Mouse (Mus musculus) hindbrain, embryonic 12.5 days (tissue): ENCODE measurements at regions not wholly inside any gene's neighbourhood (a gene's known extent, or its start where the extent isn't known, plus 50 kb on each side); places are given as distances from the start of the nearest gene placed in this dataset.

Experiments
- ATAC-seq: fragments of 200-750 bp; cut with Nextera tagmentation; 2 replicates; pipeline ENCODE4 v1.8.0; 2017; ENCODE audit warnings: moderate TSS enrichment; ENCODE audit not compliant: low FRiP score
- H3K27ac ChIP-seq: fragments of 300-500 bp; sonication (generic); 2 replicates; pipeline ENCODE4 v1.5.1; 2016; ENCODE audit warnings: mild to moderate bottlenecking
- H3K27me3 ChIP-seq: fragments of 300-500 bp; sonication (generic); 2 replicates; pipeline ENCODE4 v1.6.1; 2016; ENCODE audit warnings: mild to moderate bottlenecking
- H3K36me3 ChIP-seq: fragments of 300-500 bp; sonication (generic); 2 replicates; pipeline ENCODE4 v1.6.1; 2016; ENCODE audit warnings: mild to moderate bottlenecking
- H3K4me1 ChIP-seq: fragments of 300-500 bp; sonication (generic); 2 replicates; pipeline ENCODE4 v1.6.1; 2016
- H3K4me2 ChIP-seq: fragments of 300-500 bp; sonication (generic); replicated peaks from 2 replicates; pipeline ENCODE4 v1.6.1; 2016; ENCODE audit warnings: mild to moderate bottlenecking
- H3K4me3 ChIP-seq: fragments of 300-500 bp; sonication (generic); 2 replicates; pipeline ENCODE4 v1.5.1; 2016; ENCODE audit warnings: mild to moderate bottlenecking
- H3K9ac ChIP-seq: fragments of 300-500 bp; sonication (generic); 2 replicates; pipeline ENCODE4 v1.6.1; 2016; ENCODE audit warnings: mild to moderate bottlenecking, moderate library complexity
- H3K9me3 ChIP-seq: fragments of 300-500 bp; sonication (generic); replicated peaks from 2 replicates; pipeline ENCODE4 v1.6.1; 2016; ENCODE audit warnings: mild to moderate bottlenecking
- WGBS: fragments of 180-500 bp; shearing (Covaris S2); methylation state at CpG from one replicate; pipeline ENCODE4 v1.1.7; 2016; 5-methylcytosine and 5-hydroxymethylcytosine counted together

DNA sequence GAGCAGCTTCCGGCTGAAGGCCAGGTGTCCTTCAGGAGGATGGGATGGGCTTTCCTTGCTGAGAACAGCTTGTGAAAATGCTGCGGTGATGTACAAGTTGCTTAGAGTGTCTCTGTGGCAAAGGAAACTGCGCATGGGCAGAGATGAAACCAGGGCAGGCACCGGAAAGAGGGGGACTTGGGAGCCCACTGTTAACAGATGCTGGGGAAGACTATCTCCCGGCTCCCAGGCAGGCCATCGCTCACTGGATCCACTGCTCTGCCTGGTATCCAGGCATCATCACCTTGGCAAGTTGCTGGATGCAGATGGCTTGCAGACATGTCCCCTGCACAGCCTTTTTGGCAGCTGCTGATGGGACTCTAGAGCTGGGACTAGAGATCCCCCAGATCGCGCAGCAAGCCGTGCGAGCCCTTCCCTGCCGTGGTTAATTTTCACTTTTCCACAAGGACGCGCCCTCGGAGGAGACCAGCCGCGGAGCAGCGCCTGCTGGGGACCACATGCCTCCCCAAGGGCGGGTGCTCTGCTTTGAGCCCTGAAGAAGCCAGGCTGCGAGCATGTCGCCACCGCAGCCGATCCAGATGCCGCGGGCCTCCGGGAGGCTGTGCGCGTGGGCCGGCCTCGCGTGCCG, 234.4 kb downstream of the Opa1 start:
- Histone ChIP-seq H3K9ac (peak overlapping the region; percentile 77), H3K27me3 (peaks cover 66% of the 10 kb centered on the region), H3K27ac (peak overlapping the region; percentile 76), H3K36me3 (no peaks in the 10 kb centered on the region), H3K9me3 (no peaks in the 10 kb centered on the region), H3K4me2 (peak overlapping the region; percentile 84), H3K4me1 (peaks cover 26% of the 10 kb centered on the region), H3K4me3 (peak overlapping the region; percentile 53)
- ATAC-seq, result peak; percentile 69
- 5% methylated on average over 31 of the region's 31 CpGs for WGBS

DNA sequence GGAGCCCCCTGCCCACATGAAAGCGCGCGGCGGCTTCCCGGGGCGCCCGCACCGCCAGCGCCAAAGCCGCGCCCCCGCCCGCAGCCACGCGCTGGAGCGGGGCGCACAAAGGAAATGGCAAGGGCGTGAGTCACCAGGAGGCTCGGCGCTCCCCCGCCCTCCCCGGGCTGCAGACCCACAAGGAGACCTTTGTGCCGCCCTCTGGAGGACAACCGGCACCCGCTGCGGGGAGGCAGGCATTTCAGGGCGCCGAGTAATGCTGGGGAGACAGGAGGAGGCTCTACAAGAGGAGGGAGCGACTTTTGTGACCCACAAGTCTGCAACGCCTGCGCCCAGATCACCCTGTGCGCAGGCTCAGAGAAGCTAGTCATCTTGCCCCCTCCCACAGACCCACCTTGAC, 234.9 kb downstream of the Opa1 start:
- peak overlapping the region; percentile 76 for H3K27ac ChIP-seq
- WGBS, result 1% methylated on average over 32 of the region's 32 CpGs

DNA sequence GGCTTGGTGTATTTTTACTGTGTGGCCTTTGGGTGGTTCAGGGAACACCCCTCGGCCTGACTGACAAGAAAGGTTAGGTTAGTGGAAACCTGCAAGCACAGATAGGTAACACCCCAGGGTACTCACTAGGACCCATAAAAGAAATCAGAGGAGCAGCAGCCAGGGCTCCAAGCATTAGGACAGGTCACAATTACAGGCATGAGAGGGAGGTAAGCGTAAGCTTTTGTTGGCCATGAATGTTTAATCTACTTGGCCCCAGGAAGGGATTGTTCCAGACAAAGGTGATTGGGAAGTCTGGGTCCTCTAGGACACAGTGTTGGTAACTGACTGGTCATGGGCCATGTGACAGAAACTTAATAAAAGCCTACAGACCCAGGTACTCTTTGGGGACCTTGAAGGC, 235.5 kb downstream of the Opa1 start:
- Histone ChIP-seq H3K9ac (no peak overlapping the region), H3K4me2 (no peak overlapping the region), H3K4me3 (no peak overlapping the region), H3K27me3 (peaks cover 71% of the 10 kb centered on the region), H3K36me3 (no peaks in the 10 kb centered on the region), H3K9me3 (no peaks in the 10 kb centered on the region), H3K4me1 (peaks cover 26% of the 10 kb centered on the region), H3K27ac (no peak overlapping the region)
- WGBS, result 70% methylated on average over 2 of the region's 2 CpGs
- ATAC-seq, result no peak

More for the DNA sequence above, 234.9 kb downstream of the Opa1 start:
- ATAC-seq, result peak; percentile 82
- no peaks in the 10 kb centered on the region for H3K36me3 ChIP-seq
- peaks cover 70% of the 10 kb centered on the region for H3K27me3 ChIP-seq
- H3K4me1 ChIP-seq, result peaks cover 26% of the 10 kb centered on the region
- H3K4me2 ChIP-seq, result peak overlapping the region; percentile 84
- peak overlapping the region; percentile 77 for H3K9ac ChIP-seq
- H3K4me3 ChIP-seq, result peak overlapping the region; percentile 53
- H3K9me3 ChIP-seq, result no peaks in the 10 kb centered on the region

DNA sequence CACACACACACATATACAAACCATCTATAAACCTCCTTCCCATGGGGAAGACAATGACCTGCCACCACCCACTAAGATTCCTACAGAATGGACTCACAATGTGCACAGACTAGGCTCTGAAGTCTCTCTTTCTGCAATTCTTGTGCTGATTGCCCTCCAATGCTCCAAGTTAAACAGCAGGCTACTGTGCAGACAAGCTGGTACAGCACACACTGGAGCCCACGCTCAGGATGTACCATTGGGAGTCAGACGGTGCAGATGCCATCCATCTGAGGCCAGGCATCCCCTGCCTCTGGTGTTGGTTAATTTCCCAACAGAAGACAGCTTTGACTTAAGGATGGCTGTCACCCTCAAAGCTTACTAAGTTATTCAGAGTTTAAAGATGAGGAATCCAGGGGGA, 236.1 kb downstream of the Opa1 start:
- H3K27ac ChIP-seq, result no peak overlapping the region
- peaks cover 26% of the 10 kb centered on the region for H3K4me1 ChIP-seq
- no peak overlapping the region for H3K4me2 ChIP-seq
- no peaks in the 10 kb centered on the region for H3K9me3 ChIP-seq
- no peak for ATAC-seq
- WGBS, result 66% methylated on average over 2 of the region's 2 CpGs
- H3K9ac ChIP-seq, result no peak overlapping the region
- H3K36me3 ChIP-seq, result no peaks in the 10 kb centered on the region
- H3K4me3 ChIP-seq, result no peak overlapping the region
- peaks cover 71% of the 10 kb centered on the region for H3K27me3 ChIP-seq

DNA sequence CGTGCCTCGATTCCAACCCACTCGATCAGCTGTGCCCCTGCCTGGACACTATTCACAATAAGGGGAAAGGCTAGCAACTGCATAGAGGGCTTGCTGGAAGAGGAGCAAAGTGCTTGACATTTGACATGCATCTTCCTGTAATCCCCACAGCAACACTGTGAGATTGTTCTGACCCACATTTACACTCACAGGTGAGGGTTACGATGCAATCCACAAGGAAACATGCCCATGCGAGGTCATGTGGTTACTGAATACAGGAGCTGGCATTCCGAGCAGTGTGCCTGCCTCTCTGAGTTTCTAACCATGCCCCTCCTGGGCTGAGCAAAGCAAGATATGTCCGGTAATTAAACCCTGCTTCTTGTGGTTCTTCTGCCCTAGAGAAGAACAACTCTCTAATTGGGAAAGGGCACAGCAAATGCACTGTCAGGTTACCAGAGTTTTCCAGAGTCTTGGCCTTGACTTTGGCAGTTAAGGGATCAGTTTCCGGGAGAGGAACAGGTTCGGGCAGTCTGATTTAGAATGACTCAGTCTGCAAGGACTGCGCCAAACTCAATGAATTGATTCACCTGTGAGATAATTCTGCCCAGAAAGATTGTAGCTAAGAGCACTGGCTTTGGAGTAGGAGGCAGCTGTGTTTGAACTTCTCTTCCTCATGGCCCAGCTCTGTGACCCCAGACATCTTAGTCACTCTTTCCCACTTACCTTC, 236.7 kb downstream of the Opa1 start:
- H3K9ac ChIP-seq, result no peak overlapping the region
- no peaks in the 10 kb centered on the region for H3K36me3 ChIP-seq
- peaks cover 26% of the 10 kb centered on the region for H3K4me1 ChIP-seq
- no peaks in the 10 kb centered on the region for H3K9me3 ChIP-seq
- H3K27ac ChIP-seq, result no peak overlapping the region
- H3K4me2 ChIP-seq, result no peak overlapping the region
- H3K27me3 ChIP-seq, result peaks cover 72% of the 10 kb centered on the region
- H3K4me3 ChIP-seq, result no peak overlapping the region
- 86% methylated on average over 10 of the region's 10 CpGs for WGBS
- no peak for ATAC-seq

GRCm38 (mm10) chr16:29816681-29817369, 237.7 kb downstream of the Opa1 start:
- no peaks in the 10 kb centered on the region for H3K36me3 ChIP-seq
- no peak overlapping the region for H3K9ac ChIP-seq
- no peak overlapping the region for H3K27ac ChIP-seq
- H3K27me3 ChIP-seq, result peaks cover 71% of the 10 kb centered on the region
- H3K4me3 ChIP-seq, result no peak overlapping the region
- ATAC-seq, result no peak
- H3K4me2 ChIP-seq, result no peak overlapping the region
- WGBS, result 52% methylated on average over 10 of the region's 10 CpGs
- H3K9me3 ChIP-seq, result no peaks in the 10 kb centered on the region
- H3K4me1 ChIP-seq, result peaks cover 26% of the 10 kb centered on the region

- no peak overlapping the region for H3K4me3 ChIP-seq
- 70% methylated on average over 7 of the region's 7 CpGs for WGBS
- no peaks in the 10 kb centered on the region for H3K9me3 ChIP-seq
- H3K9ac ChIP-seq, result no peak overlapping the region
- no peak for ATAC-seq
- no peak overlapping the region for H3K4me2 ChIP-seq
- H3K27ac ChIP-seq, result no peak overlapping the region
- H3K36me3 ChIP-seq, result no peaks in the 10 kb centered on the region
- peaks cover 62% of the 10 kb centered on the region for H3K27me3 ChIP-seq
- peaks cover 17% of the 10 kb centered on the region for H3K4me1 ChIP-seq
These were observed 239.8 kb downstream of the Opa1 start for GRCm38 (mm10) chr16:29818807-29819440.

- 69% methylated on average over 9 of the region's 9 CpGs for WGBS
- H3K4me2 ChIP-seq, result no peak overlapping the region
These were observed 241.6 kb downstream of the Opa1 start for GRCm38 (mm10) chr16:29820704-29821103.

GRCm38 (mm10) chr16:29822110-29822509, 242.1 kb upstream of the Hes1 start:
- Histone ChIP-seq H3K4me1 (peaks cover 8% of the 10 kb centered on the region; the same call in 1 of the 2 replicates), H3K4me2 (no peak overlapping the region), H3K9ac (no peak overlapping the region), H3K27me3 (peaks cover 32% of the 10 kb centered on the region), H3K36me3 (no peaks in the 10 kb centered on the region), H3K9me3 (no peaks in the 10 kb centered on the region), H3K4me3 (no peak overlapping the region), H3K27ac (no peak overlapping the region)
- WGBS, result 84% methylated on average over 7 of the region's 7 CpGs
- ATAC-seq, result no peak

More at GRCm38 (mm10) chr16:29820704-29821103, 241.6 kb downstream of the Opa1 start:
- H3K4me1 ChIP-seq, result peaks cover 13% of the 10 kb centered on the region
- H3K9ac ChIP-seq, result no peak overlapping the region
- peaks cover 45% of the 10 kb centered on the region for H3K27me3 ChIP-seq
- no peaks in the 10 kb centered on the region for H3K9me3 ChIP-seq
- no peak overlapping the region for H3K4me3 ChIP-seq
- no peak overlapping the region for H3K27ac ChIP-seq
- no peaks in the 10 kb centered on the region for H3K36me3 ChIP-seq
- no peak for ATAC-seq

GRCm38 (mm10) chr16:29822843-29823401, 241.3 kb upstream of the Hes1 start:
- no peak overlapping the region for H3K27ac ChIP-seq
- H3K4me1 ChIP-seq, result 0 out of 2 replicates have a peak, but pooled peaks cover 3% of the 10 kb centered on the region
- no peaks in the 10 kb centered on the region for H3K9me3 ChIP-seq
- no peaks in the 10 kb centered on the region for H3K36me3 ChIP-seq
- no peak overlapping the region for H3K4me3 ChIP-seq
- H3K27me3 ChIP-seq, result peaks cover 32% of the 10 kb centered on the region
- no peak overlapping the region for H3K4me2 ChIP-seq
- no peak for ATAC-seq
- H3K9ac ChIP-seq, result no peak overlapping the region
- 69% methylated on average over 8 of the region's 8 CpGs for WGBS

DNA sequence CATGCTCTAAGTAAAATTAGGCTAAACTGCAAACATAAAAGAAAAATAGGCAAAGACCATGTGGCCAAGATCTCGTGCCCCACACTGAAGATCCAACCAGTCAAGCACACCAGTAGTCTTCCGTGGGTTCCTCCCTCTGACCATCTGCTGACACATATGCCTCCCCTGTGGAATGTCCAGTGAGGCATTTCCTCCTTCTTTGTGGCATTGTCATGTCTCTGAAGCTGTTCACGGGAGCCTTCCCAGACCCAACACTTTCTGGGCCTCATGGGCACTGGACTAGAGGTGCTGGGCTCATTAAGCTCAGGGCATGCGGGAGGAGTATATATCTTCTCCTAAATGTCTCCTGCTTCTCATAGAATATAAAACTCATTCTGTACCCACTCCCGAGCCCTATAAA, 237.3 kb upstream of the Hes1 start:
- no peak overlapping the region for H3K4me2 ChIP-seq
- H3K36me3 ChIP-seq, result no peaks in the 10 kb centered on the region
- no peak overlapping the region for H3K4me3 ChIP-seq
- H3K4me1 ChIP-seq, result 0 out of 2 replicates have a peak, but pooled peaks cover 3% of the 10 kb centered on the region
- ATAC-seq, result no peak
- 74% methylated on average over 5 of the region's 5 CpGs for WGBS
- no peaks in the 10 kb centered on the region for H3K9me3 ChIP-seq
- H3K27me3 ChIP-seq, result peaks cover 25% of the 10 kb centered on the region
- no peak overlapping the region for H3K9ac ChIP-seq
- H3K27ac ChIP-seq, result no peak overlapping the region

DNA sequence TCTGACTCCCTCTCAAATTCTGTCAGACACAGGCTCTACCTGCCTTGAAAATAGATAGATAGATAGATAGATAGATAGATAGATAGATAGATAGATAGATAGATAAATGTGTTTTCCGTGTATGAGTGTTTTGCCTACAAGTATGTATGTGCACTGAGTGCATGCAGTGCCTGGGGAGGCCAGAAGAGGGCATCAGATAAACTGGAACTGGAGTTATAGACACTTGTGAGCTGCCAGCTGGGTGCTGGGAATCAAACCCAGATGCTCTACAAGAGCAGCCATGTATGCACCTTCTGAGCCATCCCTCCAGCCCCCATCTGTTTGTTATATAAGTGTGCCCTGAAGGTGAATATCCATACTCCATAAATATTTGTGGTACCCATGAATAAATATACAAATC, 236.4 kb upstream of the Hes1 start:
- Histone ChIP-seq H3K36me3 (no peaks in the 10 kb centered on the region), H3K4me2 (no peak overlapping the region), H3K9me3 (no peaks in the 10 kb centered on the region), H3K4me3 (no peak overlapping the region), H3K9ac (no peak overlapping the region), H3K27me3 (peaks cover 28% of the 10 kb centered on the region), H3K27ac (no peak overlapping the region), H3K4me1 (0 out of 2 replicates have a peak, but pooled peaks cover 1% of the 10 kb centered on the region)
- ATAC-seq, result no peak
- WGBS, result 100% methylated on average over 1 of the region's 1 CpGs
